Mouse (Mus musculus): Measurements from ENCODE around the gene F12.

The F12 gene

DNA sequence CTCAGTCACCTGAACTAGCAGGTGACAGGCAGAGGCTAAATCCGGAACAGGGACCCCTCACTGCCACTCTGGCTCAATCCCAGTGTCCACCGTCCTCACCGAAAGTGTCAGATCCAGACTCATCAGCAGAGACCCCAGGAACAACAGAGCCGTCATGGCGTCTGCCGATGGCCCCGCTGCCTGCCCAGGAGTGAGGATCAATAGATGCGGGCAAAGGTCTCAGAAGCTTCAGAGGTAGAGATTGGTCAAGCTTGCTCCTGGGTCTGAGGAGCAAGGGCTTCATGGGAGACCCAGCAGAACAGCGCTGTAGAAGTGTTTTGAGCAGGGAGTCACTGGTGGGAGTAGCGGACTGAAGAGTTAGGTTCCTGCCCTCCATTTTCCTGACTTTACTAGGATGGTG, at the start of gene F12:
Gene F12, minus strand, starts transcription at position 181 of the 400 bp plus-strand sequence.
- DNase-seq (ENCODE audit: low read depth, low spot score): no peak

DNA sequence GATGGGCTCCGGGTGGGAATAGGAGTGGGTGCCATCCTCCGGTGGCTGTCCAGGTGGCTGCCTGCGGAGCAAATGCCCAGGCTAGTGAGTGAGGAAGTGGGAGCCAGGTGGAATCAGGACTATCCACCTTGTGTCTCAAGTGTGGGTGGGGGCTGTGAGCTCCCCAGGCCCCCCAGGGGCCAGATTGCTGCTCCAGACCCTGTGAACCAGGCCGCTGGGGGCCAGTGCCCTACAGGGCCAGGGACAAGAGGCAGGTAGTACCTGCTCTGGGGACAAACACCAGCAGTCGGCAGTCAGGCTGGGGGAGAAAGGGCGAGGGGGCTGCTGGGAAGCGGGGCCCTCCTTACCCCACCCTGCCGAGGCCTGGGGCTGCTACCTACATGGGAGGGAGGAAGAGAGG, 49.7 kb upstream of the F12 start:
- DNase-seq (ENCODE audit: low read depth, low spot score): no peak

DNA sequence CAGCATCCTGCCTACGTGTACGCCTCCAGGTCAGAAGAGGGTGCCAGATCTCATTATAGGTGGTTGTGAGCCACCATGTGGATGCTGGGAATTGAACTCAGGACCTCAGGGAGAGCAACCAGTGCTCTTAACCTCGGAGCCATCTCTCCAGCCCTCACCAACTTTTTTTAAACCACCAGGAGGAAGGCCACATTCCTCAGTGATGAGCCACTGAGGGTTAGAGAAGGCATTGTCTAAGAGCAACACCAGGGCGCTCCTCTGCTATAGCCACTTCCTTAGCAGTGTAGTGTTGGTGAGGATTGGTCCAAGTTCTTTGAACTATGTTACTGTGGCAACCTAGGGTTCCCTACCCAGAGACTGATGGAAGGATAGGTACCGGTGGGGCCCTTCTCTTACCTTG, 49.2 kb upstream of the F12 start:
- no peak for DNase-seq (ENCODE audit: low read depth, low spot score)

DNA sequence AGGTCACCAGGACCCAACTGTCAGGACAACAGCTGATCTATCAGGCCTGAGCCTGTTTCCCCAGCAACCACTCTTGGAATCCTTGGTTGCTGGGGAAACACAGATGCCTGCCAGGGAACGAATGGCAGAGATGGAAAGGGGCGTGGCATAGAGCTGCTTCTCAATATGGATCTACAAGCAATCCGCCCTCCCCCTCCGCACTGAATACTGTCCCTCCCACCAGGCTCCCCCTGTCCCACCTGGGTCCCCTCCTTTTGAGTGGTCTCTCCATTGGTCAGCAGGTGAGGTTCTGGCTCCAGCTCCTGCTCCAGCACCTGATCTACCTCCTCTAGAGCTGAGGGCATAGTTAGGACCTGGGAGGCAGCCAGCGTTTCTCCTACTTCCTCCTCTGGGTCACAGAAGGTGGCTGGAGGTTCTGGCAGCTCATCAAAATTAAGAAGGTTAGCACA, 48.1 kb upstream of the F12 start:
- DNase-seq (ENCODE audit: low read depth, low spot score): peak; percentile 91

DNA sequence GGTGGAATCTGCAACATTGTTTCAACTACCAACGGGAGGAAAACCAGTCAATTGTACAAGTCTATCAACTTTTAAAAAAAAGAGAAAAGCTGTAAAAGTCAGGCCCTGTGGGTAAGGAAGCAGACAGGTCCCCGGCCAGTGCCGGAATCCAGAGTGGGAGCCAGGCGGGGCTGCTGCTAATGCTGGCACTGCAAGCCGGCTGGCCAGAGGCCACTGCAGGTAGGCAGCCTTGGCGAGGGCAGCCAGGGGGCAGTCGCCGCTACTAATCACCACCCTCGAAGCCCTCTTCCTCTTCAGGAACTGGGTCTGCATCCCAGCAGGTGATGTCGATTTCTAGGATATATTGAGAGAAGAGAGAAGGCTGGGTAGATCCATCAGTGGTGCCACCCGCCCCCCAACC, 47.4 kb upstream of the F12 start:
- DNase-seq (ENCODE audit: low read depth, low spot score): no peak

DNA sequence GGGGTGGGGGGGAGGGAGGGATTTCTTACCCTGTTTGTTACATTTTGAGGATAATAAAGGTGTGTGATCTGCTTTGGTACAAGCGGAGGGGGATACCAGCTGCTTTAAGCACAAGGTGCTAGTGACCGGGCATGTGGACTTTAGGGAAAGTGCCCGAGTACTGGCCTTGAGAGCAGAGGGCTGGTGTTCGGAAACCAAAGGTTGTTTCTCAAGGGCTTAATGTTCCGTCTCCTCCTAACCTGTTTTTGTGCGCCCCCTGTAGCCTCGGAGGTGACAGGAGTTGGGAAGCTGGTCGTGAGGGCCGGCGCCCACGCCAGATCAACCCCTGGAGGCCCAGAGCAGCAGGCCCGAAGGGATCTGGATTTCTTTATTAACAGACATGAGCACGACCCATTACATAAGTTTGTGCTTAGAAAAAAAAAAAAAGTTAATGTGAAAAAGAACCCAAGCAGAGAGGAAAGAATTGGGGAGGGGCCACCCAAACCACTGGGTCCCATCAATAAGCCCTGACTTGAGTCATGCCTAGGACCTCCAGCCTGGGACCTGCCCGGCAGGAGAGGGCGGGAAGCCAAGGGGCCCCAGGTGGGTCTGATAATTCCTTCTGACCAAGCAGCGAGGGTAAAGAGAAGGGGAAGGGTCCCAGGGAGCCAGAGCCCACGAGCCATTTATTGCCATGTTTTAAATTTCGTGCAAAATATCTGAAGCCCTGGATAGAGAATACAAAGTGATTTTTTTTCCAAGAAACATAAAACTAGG, 46.7 kb upstream of the F12 start:
- DNase-seq (ENCODE audit: low read depth, low spot score): peak; percentile 54

DNA sequence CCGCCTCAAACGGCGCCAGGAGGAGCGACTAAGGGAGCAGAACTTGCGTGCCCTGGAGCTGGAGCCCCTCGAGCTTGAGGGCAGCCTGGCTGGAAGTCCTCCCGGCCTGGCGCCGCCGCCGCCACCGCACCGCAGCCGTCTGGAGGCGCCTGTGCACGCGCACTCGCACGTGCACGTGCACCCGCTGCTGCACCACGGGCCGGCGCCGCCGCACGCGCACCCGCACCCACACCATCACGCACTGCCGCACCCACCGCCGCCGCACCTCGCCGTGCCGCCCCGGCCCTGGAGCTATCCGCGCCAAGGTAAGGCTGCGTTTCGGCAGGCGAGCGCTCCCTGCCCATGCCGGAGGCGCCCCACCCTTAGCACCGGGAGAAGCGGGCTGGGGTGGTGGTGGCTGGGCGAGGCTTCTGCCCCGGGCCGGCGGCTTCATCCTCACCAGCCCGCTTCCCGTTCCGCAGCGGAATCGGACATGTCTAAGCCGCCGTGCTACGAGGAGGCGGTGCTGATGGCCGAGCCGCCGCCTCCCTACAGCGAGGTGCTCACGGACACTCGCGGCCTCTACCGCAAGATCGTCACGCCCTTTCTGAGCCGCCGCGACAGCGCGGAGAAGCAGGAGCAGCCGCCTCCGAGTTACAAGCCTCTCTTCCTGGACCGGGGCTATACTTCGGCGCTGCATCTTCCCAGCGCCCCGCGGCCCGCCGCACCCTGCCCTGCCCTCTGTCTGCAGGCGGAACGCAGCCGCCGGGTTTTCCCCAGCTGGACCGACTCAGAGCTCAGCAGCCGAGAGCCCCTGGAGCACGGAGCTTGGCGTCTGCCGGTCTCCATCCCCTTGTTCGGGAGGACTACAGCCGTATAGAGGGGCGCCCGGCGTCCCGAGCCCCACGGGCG, 45.8 kb upstream of the F12 start:
- DNase-seq (ENCODE audit: low read depth, low spot score): peak; percentile 83

DNA sequence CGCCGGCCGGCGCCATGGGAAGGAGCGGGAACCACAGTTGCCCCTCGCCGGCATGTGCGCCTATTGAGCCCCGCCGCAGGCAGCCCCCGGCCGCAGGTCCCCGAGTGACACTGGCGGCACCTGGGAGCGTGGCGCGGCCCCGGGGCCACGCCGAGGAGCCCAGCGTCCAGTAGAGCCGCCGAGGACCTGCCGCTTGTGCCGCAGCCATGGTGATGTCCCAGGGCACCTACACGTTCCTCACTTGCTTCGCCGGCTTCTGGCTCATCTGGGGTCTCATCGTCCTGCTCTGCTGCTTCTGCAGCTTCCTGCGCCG, 45.2 kb upstream of the F12 start:
- DNase-seq (ENCODE audit: low read depth, low spot score): no peak

DNA sequence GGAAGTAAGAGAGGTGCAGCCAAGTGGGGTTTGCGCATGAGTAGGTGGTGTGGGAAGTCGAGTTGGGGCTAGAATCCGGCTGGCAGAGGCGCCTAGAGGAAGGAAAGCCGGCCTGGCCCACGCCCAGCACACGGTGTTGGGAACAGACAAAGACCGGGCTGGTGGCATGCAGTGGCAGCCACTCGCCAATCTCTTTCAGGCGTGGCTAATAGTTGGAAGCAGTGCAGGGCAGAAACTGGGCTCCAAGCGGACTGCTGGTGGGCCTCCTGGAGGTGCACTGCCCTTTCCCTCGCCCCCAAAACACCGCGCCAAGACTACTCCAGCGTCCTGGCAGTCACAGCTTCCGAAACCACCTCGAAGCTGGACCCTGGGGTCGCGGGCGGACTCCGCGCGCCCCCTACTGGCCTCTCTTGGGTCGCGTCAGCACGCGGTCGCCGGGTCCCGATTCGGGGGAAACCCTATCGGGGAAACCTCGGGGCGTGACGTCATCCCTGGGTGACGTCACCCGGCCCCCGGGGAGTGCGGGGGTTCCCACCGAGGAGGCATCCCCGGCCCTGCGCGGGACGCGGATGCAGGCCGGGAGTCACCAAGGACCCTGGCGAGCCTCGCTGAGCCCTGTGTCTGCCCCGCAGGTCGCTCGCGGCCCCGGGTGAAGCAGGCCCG, 44.7 kb upstream of the F12 start:
- DNase-seq (ENCODE audit: low read depth, low spot score): peak; percentile 77

DNA sequence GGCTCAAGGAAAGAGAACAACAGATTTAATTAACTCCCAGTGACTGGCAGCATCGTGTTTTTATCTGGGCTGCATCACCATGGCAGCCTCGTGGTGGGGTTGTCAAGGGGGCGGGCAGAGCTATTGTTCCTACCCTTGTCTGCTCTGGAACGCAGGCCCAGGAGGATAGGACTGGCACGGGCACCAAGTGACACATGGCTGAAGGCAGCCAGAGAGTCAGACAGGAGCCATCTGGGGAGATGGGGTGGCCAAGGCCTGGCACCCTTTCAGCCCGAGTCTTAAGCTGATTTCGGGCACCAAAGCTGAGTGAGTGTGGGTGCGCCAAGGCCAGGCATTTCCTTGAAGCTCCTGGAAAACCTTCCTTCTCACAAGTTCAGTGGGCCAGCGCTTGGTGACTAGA, 43.8 kb upstream of the F12 start:
- DNase-seq (ENCODE audit: low read depth, low spot score): peak; percentile 95

DNA sequence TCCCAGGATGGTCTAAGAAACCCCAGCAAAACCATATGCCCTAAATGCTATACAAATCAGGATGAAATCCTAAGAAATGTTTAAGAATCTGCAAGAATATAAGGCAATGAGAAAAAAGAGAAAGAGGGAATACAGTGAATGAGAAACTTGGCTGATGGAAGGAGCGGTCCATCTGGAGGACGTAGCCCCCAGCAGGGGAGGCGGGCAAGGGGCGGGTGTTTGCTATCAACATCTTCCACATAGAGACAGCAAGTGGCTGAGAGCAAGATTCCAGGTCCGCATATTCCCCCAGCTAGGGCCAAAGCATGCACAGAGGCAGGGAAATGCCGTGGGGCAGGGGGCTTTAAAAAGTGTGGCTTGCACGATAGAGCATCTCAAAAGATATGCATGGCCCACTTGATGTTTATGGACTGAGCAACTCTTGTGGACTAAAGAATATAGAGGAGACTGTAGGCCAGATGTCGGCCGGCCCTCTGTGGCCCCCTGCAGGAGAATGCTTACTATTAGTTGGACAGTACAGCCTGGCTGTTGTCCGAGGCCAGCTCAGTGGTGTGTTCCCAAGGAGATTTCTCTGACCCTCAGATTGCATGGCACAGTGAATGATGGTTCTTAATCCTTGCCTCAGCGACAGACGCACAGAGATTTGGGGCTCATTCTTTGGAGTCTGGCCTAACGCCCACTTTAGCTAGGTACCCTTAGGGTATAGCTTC, 42.4 kb upstream of the F12 start:
- DNase-seq (ENCODE audit: low read depth, low spot score): no peak

DNA sequence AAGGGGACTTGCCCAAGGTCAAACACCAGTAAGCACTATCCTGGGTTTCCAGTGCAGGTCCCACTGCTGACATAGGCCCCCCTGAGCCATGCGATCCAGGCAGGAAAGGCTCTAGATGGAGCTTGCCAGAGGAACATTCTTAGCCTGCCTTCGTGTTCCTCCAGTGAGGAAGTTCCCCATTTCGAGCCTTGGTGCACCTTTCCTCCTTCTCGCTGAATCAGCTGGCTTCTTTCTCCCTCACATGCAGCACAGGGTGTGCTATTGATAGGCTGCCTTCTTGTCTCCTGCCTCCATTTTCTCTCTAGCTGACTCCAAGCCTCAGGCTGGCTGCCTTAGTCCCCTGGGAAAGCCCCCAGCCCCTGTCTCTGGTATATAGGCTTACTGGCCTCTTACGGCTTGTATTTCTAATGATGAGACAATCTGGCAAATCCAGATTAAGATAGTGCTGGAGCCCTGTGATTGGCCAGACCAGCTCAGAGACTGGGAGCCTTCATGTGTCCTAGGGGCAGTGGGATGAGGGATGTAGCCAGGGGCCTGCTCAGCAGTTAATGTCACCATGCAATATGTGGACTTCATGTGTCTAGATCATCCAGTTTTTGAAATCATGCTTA, 39.3 kb upstream of the F12 start:
- peak; percentile 65 for DNase-seq (ENCODE audit: low read depth, low spot score)

DNA sequence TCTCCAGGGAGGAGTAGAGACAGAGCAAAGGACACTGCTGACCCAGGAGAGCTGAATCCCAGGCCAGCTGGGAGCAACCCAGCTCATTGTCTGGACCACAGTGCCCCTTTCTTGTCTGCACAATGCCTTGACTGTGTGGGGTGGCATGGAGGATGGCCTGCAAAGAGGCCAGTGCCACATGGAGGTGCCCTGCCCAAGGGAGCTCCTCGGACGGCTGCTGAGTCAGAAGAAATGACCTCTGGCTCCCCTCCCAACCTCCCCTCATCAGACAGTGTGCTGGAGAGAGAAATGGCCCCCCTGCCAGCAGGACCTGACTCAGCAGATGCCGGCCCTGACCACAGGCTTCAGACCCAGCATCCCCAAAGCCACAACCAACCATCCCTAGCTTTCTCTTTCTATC, 38.6 kb upstream of the F12 start:
- DNase-seq (ENCODE audit: low read depth, low spot score): peak; percentile 87

DNA sequence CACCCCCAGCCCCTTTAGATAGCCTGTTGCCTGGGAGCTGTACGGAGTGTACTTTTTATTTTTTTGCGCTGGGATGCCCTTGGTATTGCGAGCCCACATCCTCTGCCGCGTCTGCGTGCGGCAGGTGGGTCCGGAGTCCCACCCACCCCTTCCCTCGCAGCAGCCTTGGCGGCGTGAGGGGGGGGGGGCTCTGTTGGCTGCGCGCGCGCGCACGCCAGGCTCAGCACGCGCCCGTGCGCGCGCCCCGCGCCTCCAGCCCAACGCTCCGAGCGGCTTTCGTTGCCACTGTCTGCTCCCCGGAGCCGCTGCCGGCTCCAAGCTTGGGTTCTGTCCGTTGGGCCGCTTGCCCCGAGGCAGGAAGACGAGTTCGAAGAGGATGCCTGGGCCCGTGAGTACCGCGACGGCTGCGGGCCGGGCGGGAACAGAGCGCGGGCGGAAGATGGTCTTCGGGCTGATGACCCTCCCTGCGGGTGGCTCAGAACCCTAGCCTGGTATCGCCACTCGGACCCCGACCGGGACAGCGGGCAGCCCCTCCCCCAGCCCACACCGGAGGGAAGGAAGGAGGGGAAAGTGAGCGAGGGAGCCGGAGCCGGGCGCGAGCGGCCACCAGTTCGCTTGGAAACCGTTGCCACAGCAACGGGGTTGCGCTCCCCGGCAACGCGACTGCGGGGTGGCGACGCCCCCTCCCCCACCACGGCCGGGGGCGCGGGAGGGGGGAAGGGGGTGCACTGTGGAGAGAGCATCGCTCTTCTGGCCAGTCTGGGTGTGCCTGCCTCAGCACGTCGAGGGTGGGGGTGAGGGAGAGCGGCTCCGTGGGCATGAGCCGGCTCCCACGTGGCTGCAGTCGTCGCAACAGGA, 37.7 kb upstream of the F12 start, which contains the start of gene Prr7:
Gene Prr7, plus strand, starts transcription at position 241 of the 858 bp plus-strand sequence.
- DNase-seq (ENCODE audit: low read depth, low spot score): peak; percentile 79

DNA sequence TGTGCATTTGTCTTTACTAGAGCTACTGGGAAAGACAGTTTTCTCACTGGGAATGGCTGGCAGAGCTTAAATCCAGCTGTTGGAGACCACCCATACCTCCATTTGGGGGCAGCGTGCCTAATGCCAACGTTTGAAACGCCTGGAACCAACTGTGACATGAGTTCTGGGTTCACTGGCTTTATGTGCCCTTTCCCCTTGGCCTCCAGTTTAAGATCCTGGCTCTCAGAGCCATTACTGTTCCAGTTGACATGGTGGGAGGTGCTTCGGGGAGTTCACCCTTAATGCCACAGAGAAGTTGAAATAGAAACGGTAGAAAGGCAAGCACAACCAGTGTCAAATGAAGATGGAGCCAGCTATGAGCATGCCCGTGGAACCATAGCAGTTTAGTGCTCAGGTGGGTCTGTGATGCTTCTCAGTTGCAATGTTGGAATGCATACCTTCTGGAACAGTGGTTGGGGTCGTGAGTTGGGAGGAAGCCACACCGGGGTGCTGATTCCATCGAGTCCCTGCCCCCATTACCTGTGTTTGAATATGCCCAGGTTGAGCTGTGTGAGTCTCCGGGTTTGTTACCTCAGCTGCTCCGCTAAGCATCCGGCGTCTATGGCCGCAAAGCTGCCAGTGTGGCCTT, 36.9 kb upstream of the F12 start:
- no peak for DNase-seq (ENCODE audit: low read depth, low spot score)

DNA sequence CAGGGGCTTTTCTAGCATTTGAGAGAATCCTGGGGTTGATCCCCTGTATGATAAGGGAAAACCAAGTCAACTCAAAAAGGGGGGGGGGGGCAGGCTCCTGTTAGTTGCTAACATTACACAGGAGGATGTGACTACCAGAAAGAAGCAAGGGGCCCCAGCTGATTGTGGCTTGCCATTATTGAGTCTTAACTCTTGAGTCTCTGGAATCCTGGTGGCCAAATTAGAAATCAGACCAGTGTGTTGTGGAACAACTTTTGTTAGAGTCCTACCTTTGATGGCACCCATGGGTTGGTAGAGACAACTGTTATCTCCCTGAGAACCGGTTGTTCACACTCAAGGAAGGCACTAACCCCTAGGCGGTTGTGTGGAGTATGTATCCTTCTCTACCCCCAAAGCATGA, 36.4 kb upstream of the F12 start:
- DNase-seq (ENCODE audit: low read depth, low spot score): no peak

DNA sequence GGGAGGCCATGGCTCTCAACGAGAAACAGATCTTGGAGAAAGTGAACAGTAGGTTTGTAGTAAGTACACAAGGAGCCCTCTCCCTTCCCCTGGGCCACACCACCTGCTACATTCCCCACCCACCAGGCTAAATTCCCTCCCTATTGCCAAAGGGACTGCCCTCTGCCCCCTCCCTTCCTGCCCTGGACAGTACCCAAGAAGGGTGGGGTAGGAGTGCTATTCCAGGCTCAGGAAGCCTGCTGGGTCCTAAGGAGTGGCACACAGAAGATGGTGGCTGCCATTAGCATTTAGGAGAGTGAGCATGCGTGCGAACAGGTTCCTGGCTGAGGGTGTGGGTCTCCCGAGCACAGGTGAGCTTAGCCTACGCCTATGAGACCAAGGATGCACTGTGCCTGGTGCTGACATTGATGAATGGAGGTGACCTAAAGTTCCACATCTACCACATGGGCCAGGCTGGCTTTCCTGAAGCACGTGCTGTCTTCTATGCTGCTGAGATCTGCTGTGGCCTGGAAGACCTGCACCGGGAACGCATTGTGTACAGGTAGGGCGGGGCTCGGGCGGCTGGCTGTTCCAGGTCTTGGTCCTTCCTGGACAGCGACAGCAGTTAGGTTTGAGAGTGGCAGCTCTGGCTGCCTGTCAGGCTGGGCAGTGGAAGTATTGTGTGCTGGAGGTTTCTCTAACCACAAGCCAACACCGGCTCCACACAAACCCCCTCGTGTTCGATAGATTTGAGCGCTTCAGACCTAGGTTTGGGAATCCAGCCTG, 25.4 kb upstream of the F12 start:
- no peak for DNase-seq (ENCODE audit: low read depth, low spot score)

DNA sequence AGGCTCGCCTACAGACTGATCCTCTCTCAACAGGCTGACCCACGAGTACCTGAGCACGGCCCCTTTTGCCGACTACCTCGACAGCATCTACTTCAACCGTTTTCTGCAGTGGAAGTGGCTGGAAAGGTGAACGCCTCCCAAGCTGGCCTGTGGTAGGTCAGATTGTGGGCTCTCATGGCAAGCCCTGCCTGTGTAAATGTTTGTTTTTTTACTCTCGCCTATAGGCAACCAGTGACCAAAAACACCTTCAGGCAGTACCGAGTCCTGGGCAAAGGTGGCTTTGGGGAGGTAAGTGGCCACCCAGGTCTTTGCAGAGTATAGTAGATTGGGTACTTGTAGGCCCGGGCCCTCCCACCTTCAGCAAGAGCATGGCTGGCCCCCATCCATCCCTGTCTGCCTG, 24.7 kb upstream of the F12 start:
- no peak for DNase-seq (ENCODE audit: low read depth, low spot score)

DNA sequence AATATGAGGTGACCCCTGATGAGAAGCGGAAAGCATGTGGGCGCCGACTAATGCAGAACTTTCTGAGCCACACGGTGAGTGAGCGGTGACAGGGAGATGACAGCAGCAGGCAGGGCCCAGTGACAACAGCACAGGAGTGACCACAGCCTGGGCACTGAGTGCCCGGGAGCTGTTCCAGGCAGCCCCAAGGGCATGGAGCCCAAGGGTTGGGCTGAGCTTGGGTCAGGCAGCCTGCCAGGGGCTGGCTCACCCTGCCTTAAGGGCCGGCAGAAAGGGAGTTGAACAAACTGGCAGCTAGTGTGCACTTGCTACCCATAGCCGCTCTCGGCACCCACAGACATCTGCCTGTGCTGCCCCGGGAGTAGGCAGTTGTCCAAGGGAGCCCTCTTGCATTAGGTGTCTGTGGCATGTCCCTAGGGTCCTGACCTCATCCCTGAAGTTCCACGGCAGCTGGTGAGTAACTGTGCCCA, 24.0 kb upstream of the F12 start:
- peak; percentile 74 for DNase-seq (ENCODE audit: low read depth, low spot score)
